Mouse (Mus musculus) liver, adult 2 months (tissue): Measurements from ENCODE around the gene Hmg20b. TPM values are rescaled to one million over a fixed set of nuclear protein-coding genes. Genes with fewer than 3 reads are reported as not detected.

Experiments used
- DNase-seq: peaks from one replicate; pipeline ENCODE4 v3.0.0-alpha.2; 2011; ENCODE audit warnings: low read depth, low spot score; ENCODE audit errors: extremely low read depth
- H3K27ac ChIP-seq: fragments of 200-500 bp; replicated peaks from 2 replicates; pipeline ENCODE4 v1.5.1; 2012; ENCODE audit warnings: low read depth, mild to moderate bottlenecking, control low read depth, inconsistent platforms, low read length; ENCODE audit not compliant: insufficient read depth
- H3K27me3 ChIP-seq: fragments of 200-500 bp; 2 replicates; pipeline ENCODE4 v1.6.1; 2012; ENCODE audit warnings: mild to moderate bottlenecking, moderate library complexity, low read length, inconsistent platforms; ENCODE audit not compliant: control insufficient read depth, insufficient read depth
- H3K36me3 ChIP-seq: fragments of 200-500 bp; 2 replicates; pipeline ENCODE4 v1.6.1; 2012; ENCODE audit warnings: low read length, inconsistent platforms; ENCODE audit not compliant: control insufficient read depth, insufficient read depth
- H3K4me1 ChIP-seq: fragments of 200-500 bp; 2 replicates; pipeline ENCODE4 v1.6.1; 2011; ENCODE audit warnings: low read length; ENCODE audit not compliant: control insufficient read depth, insufficient read depth
- H3K4me3 ChIP-seq: fragments of 200-500 bp; 2 replicates; pipeline ENCODE4 v1.5.1; 2011; ENCODE audit warnings: low read depth, mild to moderate bottlenecking, control low read depth, low read length, moderate library complexity; ENCODE audit not compliant: insufficient read depth
- H3K79me2 ChIP-seq: fragments of 200-500 bp; 2 replicates; pipeline ENCODE4 v1.6.1; 2012; ENCODE audit warnings: inconsistent platforms, mild to moderate bottlenecking, low read length, moderate library complexity; ENCODE audit not compliant: control insufficient read depth, insufficient read depth
- H3K9ac ChIP-seq: fragments of 200-500 bp; 2 replicates; pipeline ENCODE4 v1.6.1; 2012; ENCODE audit warnings: low read depth, mild to moderate bottlenecking, control low read depth, inconsistent platforms, low read length
- CTCF ChIP-seq: fragments of 200-500 bp; IDR thresholded peaks from 2 replicates; pipeline ENCODE4 v1.5.1; 2011; ENCODE audit warnings: low read depth, low read length, control low read depth
- POLR2A ChIP-seq: fragments of 200-500 bp; IDR thresholded peaks from 2 replicates; pipeline ENCODE4 v1.6.1; 2011; ENCODE audit warnings: low read length, control low read depth; ENCODE audit not compliant: insufficient read depth; ENCODE audit errors: extremely low read depth
- WGBS: fragments of 180-500 bp; shearing (Covaris S2); methylation state at CpG from one replicate; pipeline ENCODE4 v1.1.7; 2018; 5-methylcytosine and 5-hydroxymethylcytosine counted together
- polyA plus RNA-seq: library from polyadenylated mRNA; depleted of rRNA; stranded (reverse); fragments of >200 nt; gene quantifications from 2 replicates; pipeline ENCODE4 v1.2.3, GENCODE M21; 2012; rRNA removed
- total RNA-seq: library from RNA; depleted of rRNA; stranded (reverse); fragments of >200 nt; gene quantifications from 2 replicates; pipeline ENCODE4 v1.2.3, GENCODE M21; 2014; rRNA removed

Gene Hmg20b
- total and polyA plus RNA-seq, 2 experiments: 9.9 to 54.0 TPM

- no peak for DNase-seq
- Histone ChIP-seq H3K4me3 (no peak overlapping the region), H3K36me3 (no peaks in the 10 kb centered on the region), H3K79me2 (peaks cover 79% of the 10 kb centered on the region), H3K4me1 (peaks cover 46% of the 10 kb centered on the region), H3K9ac (peak overlapping the region; percentile 14; the same call in 1 of the 2 replicates), H3K27ac (peak overlapping the region; percentile 87), H3K27me3 (no peaks in the 10 kb centered on the region)
- TF ChIP-seq CTCF (no peak), POLR2A (no peak)
- WGBS: 79% methylated on average over 17 of the region's 17 CpGs
Observed at GRCm38 (mm10) chr10:81298369-81299100, 51.7 kb downstream of the Hmg20b start.

GRCm38 (mm10) chr10:81297845-81298244 is 52.4 kb downstream of the Hmg20b start:
- Histone ChIP-seq H3K27me3 (no peaks in the 10 kb centered on the region), H3K36me3 (no peaks in the 10 kb centered on the region), H3K4me3 (peak overlapping the region; percentile 26; the same call in 1 of the 2 replicates), H3K4me1 (peaks cover 44% of the 10 kb centered on the region), H3K9ac (peak overlapping the region; percentile 56), H3K79me2 (peaks cover 77% of the 10 kb centered on the region), H3K27ac (peak overlapping the region; percentile 87)
- WGBS: 34% methylated on average over 10 of the region's 10 CpGs
- no peak for DNase-seq
- no peak for TF ChIP-seq CTCF
- TF ChIP-seq POLR2A: 0 out of 2 replicates have a peak, but pooled peaks have one; percentile 28

- Histone ChIP-seq H3K36me3 (no peaks in the 10 kb centered on the region), H3K4me3 (no peak overlapping the region; the same call in 1 of the 2 replicates), H3K27me3 (no peaks in the 10 kb centered on the region), H3K9ac (peak overlapping the region; percentile 56), H3K4me1 (peaks cover 44% of the 10 kb centered on the region), H3K79me2 (peaks cover 71% of the 10 kb centered on the region), H3K27ac (peak overlapping the region; percentile 87)
- 74% methylated on average over 6 of the region's 6 CpGs for WGBS
- no peak for TF ChIP-seq POLR2A
- TF ChIP-seq CTCF: no peak
- DNase-seq: no peak
Observed at GRCm38 (mm10) chr10:81297246-81297645, 53.0 kb downstream of the Hmg20b start.

Other genes with a start within 250 kb of the Hmg20b start
Only the 30 nearest of the 32 such genes appear.
- 10.0 and 14.2 TPM in 2 replicates for gene Zbtb7a, start 215.3 kb downstream of the Hmg20b start, total RNA-seq
- 28.6 and 34.0 TPM in 2 replicates for gene Zbtb7a, start 215.3 kb downstream of the Hmg20b start, polyA plus RNA-seq
- gene Pias4, start 182.6 kb downstream of the Hmg20b start, total RNA-seq: 8.9 and 10.1 TPM in 2 replicates
- 17.8 and 22.7 TPM in 2 replicates for gene Pias4, start 182.6 kb downstream of the Hmg20b start, polyA plus RNA-seq
- 812 and 946 TPM in 2 replicates for gene Eef2, start 173.8 kb downstream of the Hmg20b start, total RNA-seq
- gene Eef2, start 173.8 kb downstream of the Hmg20b start, polyA plus RNA-seq: 1,151 and 1,204 TPM in 2 replicates
- gene Dapk3, start 167.5 kb downstream of the Hmg20b start, total RNA-seq: 14.1 and 16.0 TPM in 2 replicates
- gene Dapk3, start 167.5 kb downstream of the Hmg20b start, polyA plus RNA-seq: 42.5 and 44.2 TPM in 2 replicates
- gene 4930442H23Rik, start 166.6 kb downstream of the Hmg20b start, total RNA-seq: not detected in 2 replicates
- gene 4930442H23Rik, start 166.6 kb downstream of the Hmg20b start, polyA plus RNA-seq: not detected in 2 replicates
- 0.09 TPM in 1 of 2 replicates, not detected in the other for gene Nmrk2, start 148.4 kb downstream of the Hmg20b start, total RNA-seq
- not detected in 2 replicates for gene Nmrk2, start 148.4 kb downstream of the Hmg20b start, polyA plus RNA-seq
- 0.07 TPM in 1 of 2 replicates, not detected in the other for gene Atcay, start 119.6 kb downstream of the Hmg20b start, total RNA-seq
- not detected in 2 replicates for gene Atcay, start 119.6 kb downstream of the Hmg20b start, polyA plus RNA-seq
- 0.27 and 0.74 TPM in 2 replicates for gene Zfr2, start 117.3 kb downstream of the Hmg20b start, total RNA-seq
- 0.15 and 1.6 TPM in 2 replicates for gene Zfr2, start 117.3 kb downstream of the Hmg20b start, polyA plus RNA-seq
- gene Matk, start 97.5 kb downstream of the Hmg20b start, total RNA-seq: 0.60 and 0.65 TPM in 2 replicates
- gene Matk, start 97.5 kb downstream of the Hmg20b start, polyA plus RNA-seq: 0.27 and 0.43 TPM in 2 replicates
- 52.1 and 65.9 TPM in 2 replicates for gene Mrpl54, start 83.5 kb downstream of the Hmg20b start, total RNA-seq
- 66.6 and 85.9 TPM in 2 replicates for gene Mrpl54, start 83.5 kb downstream of the Hmg20b start, polyA plus RNA-seq
- gene Apba3, start 83.5 kb downstream of the Hmg20b start, total RNA-seq: 30.5 and 44.1 TPM in 2 replicates
- 132 and 143 TPM in 2 replicates for gene Apba3, start 83.5 kb downstream of the Hmg20b start, polyA plus RNA-seq
- 7.6 and 7.7 TPM in 2 replicates for gene Tjp3, start 58.9 kb downstream of the Hmg20b start, total RNA-seq
- gene Tjp3, start 58.9 kb downstream of the Hmg20b start, polyA plus RNA-seq: 24.2 and 32.0 TPM in 2 replicates
- gene Pip5k1c, start 57.5 kb downstream of the Hmg20b start, total RNA-seq: 7.4 and 10.0 TPM in 2 replicates
- gene Pip5k1c, start 57.5 kb downstream of the Hmg20b start, polyA plus RNA-seq: 25.8 and 30.1 TPM in 2 replicates
- 5.0 and 5.7 TPM in 2 replicates for gene Cactin, start 29.4 kb downstream of the Hmg20b start, total RNA-seq
- gene Cactin, start 29.4 kb downstream of the Hmg20b start, polyA plus RNA-seq: 12.8 and 14.1 TPM in 2 replicates
- 0.37 and 0.81 TPM in 2 replicates for gene Tbxa2r, start 21.7 kb downstream of the Hmg20b start, total RNA-seq
- 3.8 and 4.0 TPM in 2 replicates for gene Tbxa2r, start 21.7 kb downstream of the Hmg20b start, polyA plus RNA-seq
- under 0.01 and 0.27 TPM in 2 replicates for gene Gipc3, start 7.2 kb downstream of the Hmg20b start, total RNA-seq
- gene Gipc3, start 7.2 kb downstream of the Hmg20b start, polyA plus RNA-seq: 0.51 and 0.57 TPM in 2 replicates
- gene Mfsd12, start 7.0 kb upstream of the Hmg20b start, total RNA-seq: 5.3 and 7.4 TPM in 2 replicates
- 12.8 and 13.4 TPM in 2 replicates for gene Mfsd12, start 7.0 kb upstream of the Hmg20b start, polyA plus RNA-seq
- 0.47 TPM in 1 of 2 replicates, not detected in the other for gene 4930404N11Rik, start 15.3 kb upstream of the Hmg20b start, total RNA-seq
- gene 4930404N11Rik, start 15.3 kb upstream of the Hmg20b start, polyA plus RNA-seq: 0.12 and 0.37 TPM in 2 replicates
- 6.2 and 8.1 TPM in 2 replicates for gene Fzr1, start 28.0 kb upstream of the Hmg20b start, total RNA-seq
- gene Fzr1, start 28.0 kb upstream of the Hmg20b start, polyA plus RNA-seq: 20.9 and 29.9 TPM in 2 replicates
- 39.7 and 53.8 TPM in 2 replicates for gene Dohh, start 33.9 kb upstream of the Hmg20b start, total RNA-seq
- gene Dohh, start 33.9 kb upstream of the Hmg20b start, polyA plus RNA-seq: 42.6 and 49.7 TPM in 2 replicates
- gene Gm48551, start 34.0 kb upstream of the Hmg20b start, total RNA-seq: 2.4 TPM in 1 of 2 replicates, not detected in the other
- gene Gm48551, start 34.0 kb upstream of the Hmg20b start, polyA plus RNA-seq: 0.32 and 0.44 TPM in 2 replicates
- 0.40 TPM in 1 of 2 replicates, not detected in the other for gene Gm48552, start 38.5 kb upstream of the Hmg20b start, total RNA-seq
- gene Gm48552, start 38.5 kb upstream of the Hmg20b start, polyA plus RNA-seq: 0.26 and 1.4 TPM in 2 replicates
- 1.3 and 1.5 TPM in 2 replicates for gene Smim24, start 42.6 kb upstream of the Hmg20b start, total RNA-seq
- 2.3 and 4.1 TPM in 2 replicates for gene Smim24, start 42.6 kb upstream of the Hmg20b start, polyA plus RNA-seq
- gene Nfic, start 105.2 kb upstream of the Hmg20b start, total RNA-seq: 7.4 and 16.4 TPM in 2 replicates
- 32.8 and 56.4 TPM in 2 replicates for gene Nfic, start 105.2 kb upstream of the Hmg20b start, polyA plus RNA-seq
- not detected in 2 replicates for gene Celf5, start 132.2 kb upstream of the Hmg20b start, total RNA-seq
- not detected in 2 replicates for gene Celf5, start 132.2 kb upstream of the Hmg20b start, polyA plus RNA-seq
- 31.6 and 48.6 TPM in 2 replicates for gene Ncln, start 145.9 kb upstream of the Hmg20b start, total RNA-seq
- gene Ncln, start 145.9 kb upstream of the Hmg20b start, polyA plus RNA-seq: 138 and 159 TPM in 2 replicates
- gene S1pr4, start 149.7 kb upstream of the Hmg20b start, total RNA-seq: 0.28 and 0.40 TPM in 2 replicates
- 1.2 and 1.5 TPM in 2 replicates for gene S1pr4, start 149.7 kb upstream of the Hmg20b start, polyA plus RNA-seq
- 0.94 and 1.1 TPM in 2 replicates for gene Gna15, start 173.7 kb upstream of the Hmg20b start, total RNA-seq
- 0.31 and 0.64 TPM in 2 replicates for gene Gna15, start 173.7 kb upstream of the Hmg20b start, polyA plus RNA-seq
- 20.7 and 27.3 TPM in 2 replicates for gene Gna11, start 194.7 kb upstream of the Hmg20b start, total RNA-seq
- 61.6 and 64.2 TPM in 2 replicates for gene Gna11, start 194.7 kb upstream of the Hmg20b start, polyA plus RNA-seq
- 200 and 263 TPM in 2 replicates for gene Aes, start 209.0 kb upstream of the Hmg20b start, total RNA-seq
- gene Aes, start 209.0 kb upstream of the Hmg20b start, polyA plus RNA-seq: 1,785 and 2,016 TPM in 2 replicates